Mouse (Mus musculus) embryonic fibroblast, embryonic 13.5 days (primary cell): ENCODE measurements around the gene Iqsec1.

Source experiments
- CTCF ChIP-seq: IDR thresholded peaks from 2 replicates; pipeline ENCODE4 v1.5.1; 2011; ENCODE audit warnings: mild to moderate bottlenecking, control low read depth, low read length, moderate library complexity, borderline replicate concordance; ENCODE audit not compliant: insufficient read depth
- POLR2A ChIP-seq: IDR thresholded peaks from 2 replicates; pipeline ENCODE4 v1.6.1; 2011; ENCODE audit warnings: low read depth, mild to moderate bottlenecking, control low read depth, low read length, moderate library complexity

DNA sequence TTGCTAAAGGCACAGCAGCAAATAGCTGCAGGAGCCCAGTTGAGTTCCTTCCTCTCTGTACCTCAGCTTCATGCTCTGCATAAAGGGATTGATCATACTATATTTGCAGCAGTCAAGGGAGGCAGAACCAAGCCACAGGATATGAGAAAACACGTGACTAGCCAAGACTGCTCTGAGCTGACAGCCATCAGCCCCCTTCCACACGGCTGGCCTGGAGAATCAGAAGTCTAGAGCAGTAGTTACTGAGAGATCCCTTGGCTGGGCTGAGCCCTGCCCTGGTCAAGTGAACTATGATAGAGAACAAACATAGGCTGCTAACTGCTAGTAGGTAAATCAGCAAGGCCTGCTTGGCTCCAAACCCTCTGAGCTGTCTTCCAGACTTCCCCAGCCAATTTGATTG is 180.9 kb downstream of the Iqsec1 start:
- TF ChIP-seq CTCF = no peak
- no peak for TF ChIP-seq POLR2A
